Mouse (Mus musculus): ENCODE measurements around the gene Wtap. TPM values are rescaled to one million over a fixed set of nuclear protein-coding genes. Genes with fewer than 3 reads are reported as not detected.

Gene Wtap
- polyA plus RNA-seq (2017; shearing (Covaris generic)), result 22.3 TPM

GRCm38 (mm10) chr17:12994069-12994468 lies at the start of gene Wtap:
Gene Wtap, minus strand, starts transcription at chr17:12994169.

GRCm38 (mm10) chr17:13006546-13006945 lies 12.6 kb upstream of the Wtap start, which contains the start of gene Sod2:
Gene Sod2, plus strand, starts transcription at chr17:13006846.

GRCm38 (mm10) chr17:12960331-12960873 lies 33.6 kb downstream of the Wtap start, which contains the start of gene Acat2:
Gene Acat2, minus strand, starts transcription at chr17:12960747.

GRCm38 (mm10) chr17:12940151-12940805 lies 53.7 kb downstream of the Wtap start, which contains the start of gene Acat3:
Gene Acat3, minus strand, starts transcription at chr17:12940600.

Other genes with a start within 250 kb of the Wtap start
- 36.0 TPM for gene Igf2r, start 224.5 kb downstream of the Wtap start, polyA plus RNA-seq (2017; shearing (Covaris generic))
- gene Mas1, start 126.0 kb downstream of the Wtap start, polyA plus RNA-seq (2017; shearing (Covaris generic)), result not detected
- not detected for gene Mrgprh, start 118.1 kb downstream of the Wtap start, polyA plus RNA-seq (2017; shearing (Covaris generic))
- 0.75 TPM for gene Pnldc1, start 83.9 kb downstream of the Wtap start, polyA plus RNA-seq (2017; shearing (Covaris generic))
- gene Tcp1, start 78.5 kb downstream of the Wtap start, polyA plus RNA-seq (2017; shearing (Covaris generic)), result 263 TPM
- gene Mrpl18, start 77.8 kb downstream of the Wtap start, polyA plus RNA-seq (2017; shearing (Covaris generic)), result 134 TPM
- gene Acat3, start 53.6 kb downstream of the Wtap start, polyA plus RNA-seq (2017; shearing (Covaris generic)), result 0.33 TPM
- gene Acat2, start 33.4 kb downstream of the Wtap start, polyA plus RNA-seq (2017; shearing (Covaris generic)), result 40.7 TPM
- 121 TPM for gene Sod2, start 12.7 kb upstream of the Wtap start, polyA plus RNA-seq (2017; shearing (Covaris generic))
- not detected for gene Gpr31b, start 58.1 kb upstream of the Wtap start, polyA plus RNA-seq (2017; shearing (Covaris generic))
- gene Tcp10b, start 66.9 kb upstream of the Wtap start, polyA plus RNA-seq (2017; shearing (Covaris generic)), result not detected
- gene Unc93a, start 137.6 kb upstream of the Wtap start, polyA plus RNA-seq (2017; shearing (Covaris generic)), result not detected
- not detected for gene Smok2a, start 227.0 kb upstream of the Wtap start, polyA plus RNA-seq (2017; shearing (Covaris generic))
- gene Smok2b, start 236.1 kb upstream of the Wtap start, polyA plus RNA-seq (2017; shearing (Covaris generic)), result 0.18 TPM